Mouse (Mus musculus): Measurements from ENCODE around the gene Slc35a3.

GRCm38 (mm10) chr3:116722980-116723379 is 10.3 kb upstream of the Slc35a3 start:
- TF ChIP-seq CTCF (IDR thresholded peaks at IDR 0.05) = no peak
- TF ChIP-seq EP300 (IDR thresholded peaks at IDR 0.05) = no peak

All from lung, postnatal 0 days (tissue).